Mouse (Mus musculus): ENCODE measurements around the gene Sh2d5. TPM values are rescaled to one million over a fixed set of nuclear protein-coding genes. Genes with fewer than 3 reads are reported as not detected.
A peak's percentile ranks its signal among the peaks of the same experiment; 100 is the strongest.

The Sh2d5 gene
- polyA plus RNA-seq, 1 experiment: 4.7 TPM

DNA sequence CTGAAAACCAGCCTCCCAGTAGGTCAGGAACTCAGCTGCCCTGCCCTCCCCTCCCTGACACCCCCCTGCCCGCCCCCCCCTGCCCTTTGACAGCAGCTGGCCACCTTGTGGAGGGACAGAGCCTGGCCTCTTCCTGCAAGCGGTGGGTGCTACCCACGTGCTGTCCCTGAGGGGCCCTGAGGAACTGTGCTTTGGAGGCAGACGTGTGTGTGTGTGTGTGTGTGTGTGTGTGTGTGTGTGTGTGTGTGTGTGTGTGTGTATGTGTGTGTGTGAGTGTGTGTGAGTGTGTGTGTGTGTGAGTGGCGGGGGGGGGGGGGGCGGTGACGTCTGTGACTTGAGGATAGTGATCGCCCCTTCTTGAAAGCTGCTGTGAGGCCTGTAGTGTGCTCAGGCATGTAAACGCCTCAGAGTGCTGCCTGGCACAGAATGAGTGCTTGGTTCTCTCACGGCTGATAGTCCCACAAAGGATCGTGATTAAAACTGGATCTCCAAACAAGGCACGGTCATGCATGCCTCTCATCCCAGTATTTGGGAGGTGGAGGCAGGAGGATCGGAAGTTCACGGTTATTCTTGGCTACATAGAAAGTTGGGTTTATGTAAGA lies 43.8 kb downstream of the Sh2d5 start:
- Histone ChIP-seq H3K27ac (ENCODE audit: control insufficient read depth, insufficient read depth, low read length) (no peak overlapping the region), H3K4me1 (replicated peaks; ENCODE audit: control insufficient read depth, insufficient read depth, low read length) (no peaks in the 10 kb centered on the region), H3K36me3 (ENCODE audit: control insufficient read depth, insufficient read depth, low read length) (no peaks in the 10 kb centered on the region), H3K4me3 (ENCODE audit: control insufficient read depth, insufficient read depth, low read length) (no peak overlapping the region), H3K27me3 (ENCODE audit: control insufficient read depth, insufficient read depth, low read length) (no peaks in the 10 kb centered on the region)
- WGBS: 88% methylated on average over 9 of the region's 14 CpGs
- DNase-seq: no peak
- no peak for TF ChIP-seq POLR2A (IDR thresholded peaks at IDR 0.05; ENCODE audit: control insufficient read depth, extremely low read depth, insufficient read depth, low read length, poor library complexity)
- no peak for TF ChIP-seq CTCF (IDR thresholded peaks at IDR 0.05; ENCODE audit: borderline replicate concordance, control insufficient read depth, extremely low read depth, insufficient read depth, low read length, poor library complexity)

DNA sequence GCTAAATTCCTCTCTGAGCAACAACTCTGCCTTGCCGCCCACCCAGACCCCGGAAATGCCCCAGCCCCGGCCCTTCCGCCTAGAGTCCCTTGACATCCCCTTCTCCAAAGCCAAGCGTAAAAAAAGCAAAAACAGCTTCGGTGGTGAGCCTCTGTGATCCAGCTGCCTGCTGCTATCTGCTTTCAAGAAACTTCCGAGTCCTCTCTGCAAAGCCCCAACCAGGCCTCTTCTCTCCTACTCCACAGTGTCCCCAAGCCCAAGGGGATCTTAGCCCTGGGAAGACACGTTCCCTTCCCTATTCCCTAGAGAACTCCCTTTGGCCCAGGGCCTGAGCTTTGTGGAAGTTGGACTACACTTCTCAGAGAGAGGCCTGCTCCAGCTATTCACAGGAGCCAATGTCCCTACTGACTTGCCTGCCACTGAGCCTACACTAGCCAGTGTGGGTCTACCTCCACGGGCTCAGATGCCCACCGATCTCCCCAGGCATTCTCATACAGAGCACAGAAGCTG lies 51.1 kb downstream of the Sh2d5 start:
- Histone ChIP-seq H3K4me1 (replicated peaks; ENCODE audit: control insufficient read depth, insufficient read depth, low read length) (peaks cover 13% of the 10 kb centered on the region), H3K27ac (ENCODE audit: control insufficient read depth, insufficient read depth, low read length) (no peak overlapping the region), H3K36me3 (ENCODE audit: control insufficient read depth, insufficient read depth, low read length) (no peaks in the 10 kb centered on the region), H3K4me3 (ENCODE audit: control insufficient read depth, insufficient read depth, low read length) (no peak overlapping the region), H3K27me3 (ENCODE audit: control insufficient read depth, insufficient read depth, low read length) (no peaks in the 10 kb centered on the region)
- WGBS: 91% methylated on average over 10 of the region's 10 CpGs
- TF ChIP-seq POLR2A (IDR thresholded peaks at IDR 0.05; ENCODE audit: control insufficient read depth, extremely low read depth, insufficient read depth, low read length, poor library complexity) (no peak), CTCF (IDR thresholded peaks at IDR 0.05; ENCODE audit: borderline replicate concordance, control insufficient read depth, extremely low read depth, insufficient read depth, low read length, poor library complexity) (no peak)
- no peak for DNase-seq

DNA sequence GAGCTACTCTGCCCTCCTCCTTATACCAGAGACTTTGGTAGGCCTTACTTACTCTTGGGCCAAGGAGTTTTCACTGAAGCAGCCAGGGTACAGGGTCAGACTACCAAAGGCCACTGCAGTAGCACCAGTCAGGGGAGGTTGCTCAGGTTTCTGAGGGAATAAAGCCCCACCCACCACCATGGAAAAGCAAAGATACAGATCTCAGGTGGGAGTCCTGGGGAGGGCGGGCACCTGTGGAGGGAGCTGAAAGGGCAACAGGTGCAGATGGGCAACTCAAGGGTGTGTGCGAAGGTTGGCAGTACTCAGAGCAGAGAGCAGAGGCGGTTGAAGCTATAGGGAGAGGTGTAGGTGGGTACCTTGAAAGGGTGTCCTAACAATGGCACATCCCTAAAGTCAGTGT lies 52.8 kb downstream of the Sh2d5 start:
- DNase-seq: no peak
- H3K4me1 ChIP-seq (replicated peaks; ENCODE audit: control insufficient read depth, insufficient read depth, low read length): peaks cover 13% of the 10 kb centered on the region
- H3K27me3 ChIP-seq (ENCODE audit: control insufficient read depth, insufficient read depth, low read length): no peaks in the 10 kb centered on the region
- WGBS: 95% methylated on average over 3 of the region's 3 CpGs
- no peaks in the 10 kb centered on the region for H3K36me3 ChIP-seq (ENCODE audit: control insufficient read depth, insufficient read depth, low read length)
- TF ChIP-seq POLR2A (IDR thresholded peaks at IDR 0.05; ENCODE audit: control insufficient read depth, extremely low read depth, insufficient read depth, low read length, poor library complexity): no peak
- TF ChIP-seq CTCF (IDR thresholded peaks at IDR 0.05; ENCODE audit: borderline replicate concordance, control insufficient read depth, extremely low read depth, insufficient read depth, low read length, poor library complexity): no peak
- no peak overlapping the region for H3K4me3 ChIP-seq (ENCODE audit: control insufficient read depth, insufficient read depth, low read length)
- H3K27ac ChIP-seq (ENCODE audit: control insufficient read depth, insufficient read depth, low read length): no peak overlapping the region

DNA sequence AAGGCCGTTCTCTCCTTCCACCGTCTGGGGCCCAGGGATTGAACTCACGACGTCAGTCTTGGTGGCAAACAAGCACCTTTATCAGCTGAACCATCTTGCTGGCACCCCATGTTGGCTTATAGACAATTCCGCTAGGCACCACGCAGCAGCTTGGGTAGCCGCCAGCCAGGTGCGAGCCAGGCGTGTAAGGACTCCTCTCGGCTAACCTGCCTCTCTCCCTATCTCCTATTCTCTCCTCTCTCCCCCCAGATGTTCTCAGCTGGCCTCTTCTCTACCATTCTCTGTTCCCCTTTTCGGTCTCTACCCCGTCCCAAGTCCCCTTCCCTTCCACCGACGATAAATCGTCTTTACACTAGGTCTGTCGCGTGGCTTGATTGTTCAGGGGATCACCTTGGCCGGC lies 53.5 kb downstream of the Sh2d5 start:
- 9% methylated on average over 18 of the region's 18 CpGs for WGBS
- Histone ChIP-seq H3K27ac (ENCODE audit: control insufficient read depth, insufficient read depth, low read length) (no peak overlapping the region), H3K4me1 (replicated peaks; ENCODE audit: control insufficient read depth, insufficient read depth, low read length) (peaks cover 13% of the 10 kb centered on the region), H3K36me3 (ENCODE audit: control insufficient read depth, insufficient read depth, low read length) (no peaks in the 10 kb centered on the region), H3K4me3 (ENCODE audit: control insufficient read depth, insufficient read depth, low read length) (peak overlapping the region; percentile 57), H3K27me3 (ENCODE audit: control insufficient read depth, insufficient read depth, low read length) (no peaks in the 10 kb centered on the region)
- TF ChIP-seq POLR2A (IDR thresholded peaks at IDR 0.05; ENCODE audit: control insufficient read depth, extremely low read depth, insufficient read depth, low read length, poor library complexity) (no peak), CTCF (IDR thresholded peaks at IDR 0.05; ENCODE audit: borderline replicate concordance, control insufficient read depth, extremely low read depth, insufficient read depth, low read length, poor library complexity) (no peak)
- DNase-seq: no peak

DNA sequence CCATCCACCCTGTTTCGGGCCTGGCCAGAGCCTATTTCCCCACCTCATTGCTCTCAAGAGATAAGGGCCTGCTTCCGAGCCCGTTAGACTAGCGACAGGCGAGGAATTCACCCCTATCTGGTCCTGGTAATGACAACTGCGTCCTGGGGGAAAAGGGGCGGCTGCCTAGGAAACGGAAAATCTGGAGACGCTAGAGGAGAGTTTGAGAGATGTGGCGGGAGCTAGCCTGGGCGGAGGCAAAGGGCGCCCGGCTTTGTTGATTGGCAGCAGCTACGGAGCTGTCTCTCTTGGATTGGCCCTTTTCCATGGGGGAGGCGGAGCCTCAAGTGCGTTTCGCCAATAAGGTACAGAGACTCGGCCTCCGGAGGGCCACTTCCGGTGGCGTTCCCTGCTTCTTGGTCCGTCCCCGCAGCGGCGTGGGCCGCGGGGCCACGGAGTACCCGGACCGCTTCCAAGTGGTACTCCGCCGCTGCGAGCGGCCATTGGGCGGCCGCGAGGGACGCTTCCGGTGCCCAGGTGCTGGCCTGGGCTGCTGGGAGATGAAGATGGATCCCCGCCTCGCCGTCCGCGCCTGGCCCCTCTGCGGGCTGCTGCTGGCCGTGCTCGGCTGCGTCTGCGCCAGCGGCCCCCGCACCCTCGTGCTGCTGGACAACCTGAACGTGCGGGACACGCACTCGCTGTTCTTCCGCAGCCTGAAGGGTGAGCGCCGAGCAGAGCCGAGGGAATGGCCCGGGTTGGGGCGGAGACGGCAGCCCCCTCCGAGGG lies 54.3 kb downstream of the Sh2d5 start, which contains the start of gene Ddost:
Gene Ddost, plus strand, starts transcription at position 391 of the 765 bp plus-strand sequence.
- DNase-seq: peak; percentile 94
- Histone ChIP-seq H3K4me1 (replicated peaks; ENCODE audit: control insufficient read depth, insufficient read depth, low read length) (peaks cover 13% of the 10 kb centered on the region), H3K27ac (ENCODE audit: control insufficient read depth, insufficient read depth, low read length) (no peak within 1 kb of the TSS), H3K36me3 (ENCODE audit: control insufficient read depth, insufficient read depth, low read length) (0 out of 2 replicates have a peak, but pooled peaks cover 3% of the 10 kb centered on the region), H3K4me3 (ENCODE audit: control insufficient read depth, insufficient read depth, low read length) (peak within 1 kb of the TSS; percentile 95), H3K27me3 (ENCODE audit: control insufficient read depth, insufficient read depth, low read length) (no peaks in the 10 kb centered on the region)
- WGBS: under 1% methylated on average over 64 of the region's 64 CpGs
- no peak for TF ChIP-seq CTCF (IDR thresholded peaks at IDR 0.05; ENCODE audit: borderline replicate concordance, control insufficient read depth, extremely low read depth, insufficient read depth, low read length, poor library complexity)
- TF ChIP-seq POLR2A (IDR thresholded peaks at IDR 0.05; ENCODE audit: control insufficient read depth, extremely low read depth, insufficient read depth, low read length, poor library complexity): peak; percentile 13; the same call in 1 of the 2 replicates

DNA sequence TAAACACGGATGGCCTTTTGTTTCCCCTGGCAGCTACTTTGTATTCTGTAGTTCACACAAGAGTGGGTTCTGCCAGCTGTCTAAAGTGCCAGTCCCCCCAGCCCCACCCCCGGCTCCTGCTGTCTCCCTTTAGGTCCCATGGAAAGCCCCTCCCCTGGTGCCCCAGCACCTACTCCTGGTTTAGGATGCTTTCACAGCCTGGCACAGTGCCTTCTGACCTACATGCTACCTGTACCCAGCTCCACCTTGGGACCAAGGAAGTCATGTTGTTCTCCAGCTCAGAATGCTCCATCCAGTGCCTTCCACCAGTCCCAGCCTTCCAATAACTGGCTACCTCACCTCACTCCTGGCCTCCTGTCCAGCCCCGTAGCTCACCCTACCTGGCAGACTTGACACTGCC lies 56.8 kb downstream of the Sh2d5 start:
- 96% methylated on average over 3 of the region's 3 CpGs for WGBS
- Histone ChIP-seq H3K27me3 (ENCODE audit: control insufficient read depth, insufficient read depth, low read length) (no peaks in the 10 kb centered on the region), H3K27ac (ENCODE audit: control insufficient read depth, insufficient read depth, low read length) (no peak overlapping the region), H3K4me1 (replicated peaks; ENCODE audit: control insufficient read depth, insufficient read depth, low read length) (peaks cover 13% of the 10 kb centered on the region), H3K36me3 (ENCODE audit: control insufficient read depth, insufficient read depth, low read length) (peaks cover 15% of the 10 kb centered on the region), H3K4me3 (ENCODE audit: control insufficient read depth, insufficient read depth, low read length) (no peak overlapping the region)
- DNase-seq: no peak
- TF ChIP-seq CTCF (IDR thresholded peaks at IDR 0.05; ENCODE audit: borderline replicate concordance, control insufficient read depth, extremely low read depth, insufficient read depth, low read length, poor library complexity) (no peak), POLR2A (IDR thresholded peaks at IDR 0.05; ENCODE audit: control insufficient read depth, extremely low read depth, insufficient read depth, low read length, poor library complexity) (no peak)

Measured in thymus, adult 2 months (tissue).